Mouse (Mus musculus) embryonic facial prominence, embryonic 15.5 days (tissue): Measurements from ENCODE around the gene Erp27. TPM values are rescaled to one million over a fixed set of nuclear protein-coding genes. Genes with fewer than 3 reads are reported as not detected.

Experiments used
- ATAC-seq: fragments of 200-750 bp; cut with Nextera tagmentation; 2 replicates; pipeline ENCODE4 v1.8.0; 2017; ENCODE audit warnings: low read depth, moderate TSS enrichment; ENCODE audit not compliant: insufficient number of reproducible peaks, low FRiP score, low TSS enrichment
- H3K27ac ChIP-seq: fragments of 300-500 bp; sonication (generic); replicated peaks from 2 replicates; pipeline ENCODE4 v1.5.1; 2015; ENCODE audit warnings: mild to moderate bottlenecking, inconsistent platforms
- H3K27me3 ChIP-seq: fragments of 300-500 bp; sonication (generic); 2 replicates; pipeline ENCODE4 v1.6.1; 2015; ENCODE audit warnings: inconsistent platforms
- H3K36me3 ChIP-seq: fragments of 300-500 bp; sonication (generic); 2 replicates; pipeline ENCODE4 v1.6.1; 2015; ENCODE audit warnings: mild to moderate bottlenecking, inconsistent platforms
- H3K4me1 ChIP-seq: fragments of 300-500 bp; sonication (generic); 2 replicates; pipeline ENCODE4 v1.6.1; 2015; ENCODE audit warnings: inconsistent platforms
- H3K4me2 ChIP-seq: fragments of 300-500 bp; sonication (generic); replicated peaks from 2 replicates; pipeline ENCODE4 v1.6.1; 2015; ENCODE audit warnings: mild to moderate bottlenecking, inconsistent platforms
- H3K4me3 ChIP-seq: fragments of 300-500 bp; sonication (generic); replicated peaks from 2 replicates; pipeline ENCODE4 v1.5.1; 2015; ENCODE audit warnings: mild to moderate bottlenecking, inconsistent platforms
- H3K9ac ChIP-seq: fragments of 300-500 bp; sonication (generic); 2 replicates; pipeline ENCODE4 v1.6.1; 2015; ENCODE audit warnings: inconsistent platforms
- H3K9me3 ChIP-seq: fragments of 300-500 bp; sonication (generic); replicated peaks from 2 replicates; pipeline ENCODE4 v1.6.1; 2016; ENCODE audit warnings: inconsistent platforms
- WGBS: fragments of 180-500 bp; shearing (Covaris S2); methylation state at CpG from one replicate; pipeline ENCODE4 v1.1.7; 2015; 5-methylcytosine and 5-hydroxymethylcytosine counted together
- polyA plus RNA-seq: library from polyadenylated mRNA; unstranded; fragments of >200 nt; fragmentation: Nextera tagmentation; extraction: Ambion mirVana; gene quantifications from 2 replicates; pipeline ENCODE4 v1.2.1, GENCODE M21; 2015

The Erp27 gene
- polyA plus RNA-seq, 1 experiment from 2014 or later, result 0.60 TPM

DNA sequence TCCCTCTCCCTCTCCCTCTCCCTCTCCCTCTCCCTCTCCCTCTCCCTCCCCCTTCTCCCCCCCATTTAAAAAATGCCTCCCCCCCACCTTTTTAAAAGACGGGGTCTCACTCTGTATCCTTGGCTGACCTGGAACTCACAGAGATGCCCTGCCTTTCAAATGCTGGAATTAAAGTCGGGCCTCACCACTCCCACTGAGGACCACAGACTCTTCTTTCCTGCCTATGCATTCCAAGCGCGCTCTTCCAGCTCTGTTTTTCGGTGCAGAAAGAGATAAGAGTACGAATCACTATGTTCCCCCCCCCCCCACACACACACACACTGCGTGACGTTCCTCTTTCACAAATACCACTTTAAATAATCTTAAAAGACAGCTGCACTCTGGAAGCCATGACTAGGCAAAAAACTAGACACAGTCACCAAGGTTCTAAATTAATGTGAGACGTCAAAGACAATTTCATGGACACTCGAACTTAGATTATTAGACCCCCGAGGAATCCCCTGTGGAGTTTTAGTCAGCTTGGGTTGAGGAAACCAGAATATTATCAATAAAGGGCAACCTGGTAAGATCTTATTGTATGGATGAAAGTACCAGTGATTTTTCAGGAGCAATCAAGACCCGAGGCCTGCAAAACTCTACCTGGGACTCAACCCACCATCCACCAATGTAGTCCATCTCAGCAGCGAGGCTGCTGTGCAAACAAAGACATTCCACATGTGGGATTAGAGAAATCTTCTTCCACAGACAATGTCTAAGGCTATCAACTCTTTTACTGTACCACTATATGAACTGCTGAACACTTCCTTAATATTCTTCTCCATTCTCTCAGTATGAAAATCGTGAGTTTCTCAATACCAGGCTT lies 17.6 kb upstream of the Erp27 start:
- no peaks in the 10 kb centered on the region for H3K36me3 ChIP-seq
- H3K27ac ChIP-seq, result peak overlapping the region; percentile 93
- H3K4me2 ChIP-seq, result peak overlapping the region; percentile 40; the same call in 1 of the 2 replicates
- no peak overlapping the region for H3K9ac ChIP-seq
- WGBS, result 56% methylated on average over 14 of the region's 14 CpGs
- peaks cover 38% of the 10 kb centered on the region for H3K4me1 ChIP-seq
- H3K27me3 ChIP-seq, result no peaks in the 10 kb centered on the region
- no peak overlapping the region for H3K4me3 ChIP-seq
- ATAC-seq, result no peak
- no peaks in the 10 kb centered on the region for H3K9me3 ChIP-seq

DNA sequence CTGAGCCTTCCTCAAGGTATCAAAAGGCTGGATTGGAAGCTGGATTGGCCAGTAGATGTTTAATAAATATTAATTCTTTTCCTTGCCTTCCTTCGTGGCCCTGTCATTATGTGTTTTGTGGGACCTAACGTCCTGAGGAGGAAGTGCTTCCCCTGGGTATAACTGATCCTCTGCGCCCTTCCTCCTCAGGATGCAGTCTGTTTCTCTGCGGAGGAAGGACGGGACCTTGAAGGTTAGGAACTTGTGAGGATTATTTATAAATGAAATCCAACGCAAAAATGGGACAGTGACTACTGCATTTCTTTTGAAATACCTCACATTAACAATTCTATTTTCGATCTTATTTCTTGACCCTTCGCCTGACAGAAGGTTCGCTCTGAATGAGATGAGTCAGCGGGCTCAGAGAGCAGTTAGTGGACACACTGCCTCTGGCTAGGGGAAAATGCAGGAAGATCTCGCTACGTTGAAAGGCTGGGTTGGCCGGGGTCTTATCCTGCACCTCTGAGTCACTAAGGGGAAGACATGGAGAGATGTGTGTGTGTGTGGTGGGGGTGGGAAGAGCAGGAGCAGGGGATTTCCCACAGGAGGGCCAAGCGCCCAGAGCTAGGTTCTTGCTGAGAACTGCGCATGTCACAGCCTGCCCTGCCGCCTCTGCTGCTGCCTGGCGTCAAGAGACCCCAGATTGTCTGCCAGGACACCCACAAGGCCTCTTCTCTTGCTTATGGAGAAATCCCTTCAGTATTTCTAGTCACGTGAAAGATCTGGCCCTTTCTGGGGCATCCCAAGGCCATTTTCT lies 16.5 kb upstream of the Erp27 start:
- Histone ChIP-seq H3K36me3 (no peaks in the 10 kb centered on the region), H3K4me3 (no peak overlapping the region), H3K4me2 (no peak overlapping the region), H3K9ac (no peak overlapping the region), H3K27me3 (no peaks in the 10 kb centered on the region), H3K27ac (peak overlapping the region; percentile 58; the same call in 1 of the 2 replicates), H3K9me3 (no peaks in the 10 kb centered on the region), H3K4me1 (peaks cover 38% of the 10 kb centered on the region)
- WGBS, result 63% methylated on average over 18 of the region's 18 CpGs
- no peak for ATAC-seq

DNA sequence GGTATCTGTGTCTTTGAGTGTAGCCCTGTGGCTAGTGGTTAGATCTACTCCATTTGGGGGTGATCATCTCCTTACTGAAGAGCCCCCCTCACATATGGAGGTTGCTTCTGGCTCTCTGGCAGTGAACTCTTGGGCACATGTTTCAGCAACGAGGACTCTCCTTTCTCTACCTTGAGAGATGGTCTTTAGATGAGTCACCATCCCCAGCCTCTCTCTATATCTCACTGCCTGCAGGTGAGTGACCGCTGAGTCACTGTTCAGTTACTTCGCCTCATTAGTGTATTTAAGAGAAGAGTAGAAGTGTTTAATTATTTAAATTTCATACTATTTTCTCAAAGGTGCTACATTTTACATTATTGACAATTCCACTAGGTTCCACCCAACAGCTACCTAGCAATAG lies 15.1 kb upstream of the Erp27 start:
- Histone ChIP-seq H3K9ac (no peak overlapping the region), H3K4me1 (peaks cover 31% of the 10 kb centered on the region), H3K4me3 (no peak overlapping the region), H3K36me3 (no peaks in the 10 kb centered on the region; the same call in 1 of the 2 replicates), H3K4me2 (no peak overlapping the region), H3K27me3 (no peaks in the 10 kb centered on the region), H3K9me3 (no peaks in the 10 kb centered on the region), H3K27ac (no peak overlapping the region)
- 82% methylated on average over 3 of the region's 3 CpGs for WGBS
- ATAC-seq, result no peak

DNA sequence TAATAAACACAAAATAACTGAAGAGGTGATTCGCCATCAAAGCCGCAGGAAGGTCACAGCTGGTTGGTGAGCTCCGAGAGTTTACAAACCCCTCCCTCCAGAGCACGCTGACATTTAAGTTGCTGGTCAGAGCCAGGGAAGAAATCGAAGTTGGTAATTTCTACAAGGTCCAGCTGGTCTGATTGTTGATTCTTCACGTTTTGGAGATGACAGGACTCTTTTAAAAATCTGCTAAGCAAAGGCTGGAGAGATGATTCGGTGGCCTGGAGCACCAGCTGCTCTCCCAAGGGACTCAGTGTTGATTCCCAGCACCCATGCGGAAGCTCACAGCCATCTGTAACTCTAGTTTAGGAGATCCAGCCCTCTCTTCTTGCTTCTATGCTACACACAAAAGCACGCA lies 14.4 kb upstream of the Erp27 start:
- Histone ChIP-seq H3K4me1 (peaks cover 29% of the 10 kb centered on the region), H3K27me3 (no peaks in the 10 kb centered on the region), H3K9ac (no peak overlapping the region), H3K4me2 (no peak overlapping the region), H3K36me3 (no peaks in the 10 kb centered on the region; the same call in 1 of the 2 replicates), H3K27ac (no peak overlapping the region), H3K4me3 (no peak overlapping the region), H3K9me3 (no peaks in the 10 kb centered on the region)
- 83% methylated on average over 9 of the region's 9 CpGs for WGBS
- no peak for ATAC-seq

DNA sequence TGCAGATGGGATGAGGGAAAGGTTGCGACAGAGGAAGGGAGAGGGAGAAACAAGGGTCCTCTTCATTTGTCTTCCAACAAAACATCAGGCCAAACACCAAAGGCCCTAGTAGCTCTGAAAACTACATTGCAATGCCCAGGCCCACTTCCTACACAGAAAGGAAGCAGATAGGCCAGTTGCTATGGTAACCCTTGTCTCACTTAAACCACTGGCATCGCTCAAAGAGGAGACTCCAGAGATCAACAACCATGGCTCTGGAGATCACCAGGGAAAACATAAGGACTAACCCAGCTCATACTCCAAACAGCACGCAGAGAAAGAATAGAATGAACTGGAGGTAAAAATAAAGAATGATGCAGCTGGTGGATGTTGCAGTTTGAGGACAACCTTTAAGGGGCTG lies 13.3 kb upstream of the Erp27 start:
- Histone ChIP-seq H3K27me3 (no peaks in the 10 kb centered on the region), H3K4me1 (peaks cover 29% of the 10 kb centered on the region), H3K4me2 (no peak overlapping the region), H3K9me3 (no peaks in the 10 kb centered on the region), H3K36me3 (no peaks in the 10 kb centered on the region; the same call in 1 of the 2 replicates), H3K27ac (no peak overlapping the region), H3K4me3 (no peak overlapping the region), H3K9ac (no peak overlapping the region)
- 81% methylated on average over 3 of the region's 3 CpGs for WGBS
- ATAC-seq, result no peak

DNA sequence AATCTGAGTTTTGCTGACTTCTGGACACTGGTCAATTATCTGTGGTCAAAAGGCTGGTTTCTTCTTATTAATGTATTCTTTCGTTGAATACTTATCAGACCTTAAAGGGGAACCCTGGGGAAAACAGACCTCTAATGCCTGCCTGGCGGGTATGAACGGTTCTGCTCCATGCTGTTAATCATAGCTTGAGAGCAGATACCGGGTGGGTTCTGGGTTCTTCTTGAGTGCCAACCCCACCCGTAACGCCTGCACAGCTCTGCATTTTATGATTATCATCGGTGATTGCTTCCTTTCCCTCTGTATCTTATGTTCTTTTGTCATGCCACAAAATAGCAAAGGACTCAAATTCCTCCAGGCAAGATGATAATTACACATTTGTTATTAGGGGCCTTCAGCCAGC lies 12.1 kb upstream of the Erp27 start:
- H3K4me1 ChIP-seq, result peaks cover 21% of the 10 kb centered on the region
- H3K4me2 ChIP-seq, result no peak overlapping the region
- H3K9ac ChIP-seq, result no peak overlapping the region
- H3K36me3 ChIP-seq, result no peaks in the 10 kb centered on the region; the same call in 1 of the 2 replicates
- no peaks in the 10 kb centered on the region for H3K9me3 ChIP-seq
- H3K4me3 ChIP-seq, result no peak overlapping the region
- 65% methylated on average over 7 of the region's 7 CpGs for WGBS
- ATAC-seq, result no peak
- no peaks in the 10 kb centered on the region for H3K27me3 ChIP-seq
- H3K27ac ChIP-seq, result no peak overlapping the region

DNA sequence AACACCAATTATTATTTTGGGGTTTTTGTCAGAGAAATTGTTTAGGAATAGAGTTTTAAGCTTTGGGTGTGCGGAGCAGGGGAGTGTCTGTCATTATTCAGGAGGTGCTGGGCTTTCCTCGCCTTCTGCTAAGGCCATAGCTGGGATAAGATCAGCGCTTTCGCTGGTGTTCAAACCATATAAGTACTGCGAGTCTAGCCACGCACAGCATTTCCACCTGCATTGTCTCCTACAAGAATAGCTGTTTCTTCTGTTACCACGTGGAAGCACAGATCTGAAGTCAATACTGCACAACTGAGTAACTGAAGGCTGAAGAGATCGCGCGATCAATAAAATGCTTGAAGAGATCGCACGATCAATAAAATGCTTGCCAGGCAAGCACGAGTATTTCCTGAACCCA lies 9.3 kb upstream of the Erp27 start:
- no peaks in the 10 kb centered on the region for H3K27me3 ChIP-seq
- no peaks in the 10 kb centered on the region for H3K9me3 ChIP-seq
- 82% methylated on average over 13 of the region's 13 CpGs for WGBS
- H3K9ac ChIP-seq, result no peak overlapping the region
- H3K4me1 ChIP-seq, result peaks cover 18% of the 10 kb centered on the region; the same call in 1 of the 2 replicates
- peak overlapping the region; percentile 48 for H3K27ac ChIP-seq
- H3K4me3 ChIP-seq, result no peak overlapping the region
- no peaks in the 10 kb centered on the region; the same call in 1 of the 2 replicates for H3K36me3 ChIP-seq
- H3K4me2 ChIP-seq, result no peak overlapping the region
- ATAC-seq, result no peak

DNA sequence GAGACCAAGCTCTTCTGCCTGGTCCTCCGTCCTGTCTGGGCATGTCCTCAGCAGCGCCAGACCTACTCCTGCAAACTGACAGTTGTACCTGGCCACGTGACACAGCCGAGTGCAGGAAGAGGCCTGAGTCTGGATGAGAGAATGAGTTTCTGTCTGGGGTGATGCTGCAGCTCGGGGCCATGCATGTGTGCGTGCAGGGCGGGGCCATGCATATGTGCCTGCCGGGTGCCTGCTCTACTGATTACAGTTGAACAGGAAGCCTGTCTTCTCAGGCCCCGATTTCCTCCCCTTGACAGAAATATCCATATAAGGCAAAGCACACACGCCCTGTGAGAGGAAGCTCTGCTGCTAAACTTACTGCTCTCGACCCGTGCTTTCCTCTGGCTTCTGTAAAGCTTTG lies 8.7 kb upstream of the Erp27 start:
- peak; percentile 74 for ATAC-seq
- Histone ChIP-seq H3K36me3 (no peaks in the 10 kb centered on the region; the same call in 1 of the 2 replicates), H3K9ac (no peak overlapping the region), H3K27me3 (no peaks in the 10 kb centered on the region), H3K9me3 (no peaks in the 10 kb centered on the region), H3K4me3 (0 out of 2 replicates have a peak overlapping the region, but pooled peaks have one; percentile 10), H3K4me1 (peaks cover 18% of the 10 kb centered on the region; the same call in 1 of the 2 replicates), H3K4me2 (peak overlapping the region; percentile 31), H3K27ac (peak overlapping the region; percentile 48)
- WGBS, result 11% methylated on average over 12 of the region's 12 CpGs

DNA sequence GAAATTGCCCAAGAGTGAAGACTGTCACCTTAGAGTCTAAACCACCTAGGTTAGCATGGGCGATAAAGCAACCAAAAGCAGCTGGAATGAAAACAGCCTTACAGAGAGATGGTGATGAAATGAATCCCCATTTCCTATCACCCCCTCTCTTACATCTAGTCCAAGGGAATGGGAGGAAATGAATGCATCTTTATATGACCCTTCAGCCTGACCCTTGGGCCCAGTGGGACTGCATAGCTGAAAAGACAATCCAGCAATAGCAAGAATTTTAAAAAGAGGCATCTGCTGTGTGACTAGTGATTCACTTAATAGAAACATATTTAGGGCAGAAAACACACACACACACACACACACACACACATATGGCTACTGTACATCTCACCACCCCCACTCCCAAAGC lies 5.6 kb upstream of the Erp27 start:
- Histone ChIP-seq H3K4me1 (peaks cover 18% of the 10 kb centered on the region; the same call in 1 of the 2 replicates), H3K9ac (no peak overlapping the region), H3K36me3 (no peaks in the 10 kb centered on the region; the same call in 1 of the 2 replicates), H3K4me3 (no peak overlapping the region), H3K9me3 (no peaks in the 10 kb centered on the region), H3K27me3 (no peaks in the 10 kb centered on the region), H3K27ac (no peak overlapping the region), H3K4me2 (no peak overlapping the region)
- ATAC-seq, result no peak
- 94% methylated on average over 1 of the region's 1 CpGs for WGBS

DNA sequence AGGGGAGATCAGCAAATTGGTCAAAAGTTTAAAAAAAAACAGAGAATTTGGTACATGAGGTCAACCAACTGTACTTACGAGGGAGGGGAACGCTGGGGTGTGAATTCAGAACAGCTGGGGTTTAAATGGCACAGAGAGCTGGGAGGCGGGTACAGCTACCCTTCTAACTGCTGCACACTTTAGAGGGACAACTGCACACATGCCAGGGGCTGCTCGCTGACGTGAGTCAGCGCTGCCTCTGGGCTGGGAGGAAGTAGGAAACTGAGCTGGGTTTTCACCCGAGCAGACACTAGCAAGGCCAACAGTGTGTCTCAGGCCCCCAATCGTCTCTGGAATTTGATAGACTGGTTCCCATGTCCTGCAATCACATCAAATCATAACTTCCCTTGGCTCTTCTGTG lies 3.1 kb upstream of the Erp27 start:
- H3K27me3 ChIP-seq, result no peaks in the 10 kb centered on the region
- no peaks in the 10 kb centered on the region for H3K9me3 ChIP-seq

DNA sequence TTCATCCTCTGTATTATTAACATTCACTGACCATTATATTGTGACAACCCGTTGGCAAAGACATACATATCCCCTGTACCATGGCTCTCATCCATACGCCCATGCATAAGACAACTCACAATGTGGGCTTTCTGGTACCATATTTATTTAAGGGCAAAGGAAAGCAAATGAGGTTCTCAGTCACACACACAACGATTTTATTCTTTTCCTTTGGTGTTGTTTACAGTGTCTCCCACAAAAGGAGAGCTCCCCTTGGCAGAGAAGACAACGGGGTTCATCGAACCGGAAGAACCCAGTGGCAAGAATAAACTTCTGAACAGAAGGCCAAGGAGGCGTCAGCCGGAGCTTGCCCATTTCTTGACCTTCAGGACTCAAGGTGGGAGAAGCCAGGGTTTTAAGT lies 1.6 kb upstream of the Erp27 start, which contains the start of gene Pde6h:
TSS of gene Pde6h (plus strand) at position 301 of the 400 bp plus-strand sequence.
- 92% methylated on average over 8 of the region's 8 CpGs for WGBS
- Histone ChIP-seq H3K27me3 (no peaks in the 10 kb centered on the region), H3K9ac (no peak within 1 kb of the TSS), H3K4me2 (no peak within 1 kb of the TSS), H3K9me3 (no peaks in the 10 kb centered on the region), H3K4me1 (peaks cover 11% of the 10 kb centered on the region; the same call in 1 of the 2 replicates), H3K4me3 (no peak within 1 kb of the TSS), H3K27ac (no peak within 1 kb of the TSS), H3K36me3 (no peaks in the 10 kb centered on the region; the same call in 1 of the 2 replicates)
- no peak for ATAC-seq

More for the DNA sequence above, 3.1 kb upstream of the Erp27 start:
- Histone ChIP-seq H3K36me3 (no peaks in the 10 kb centered on the region; the same call in 1 of the 2 replicates), H3K4me1 (peaks cover 11% of the 10 kb centered on the region; the same call in 1 of the 2 replicates), H3K27ac (no peak overlapping the region), H3K4me2 (no peak overlapping the region), H3K9ac (no peak overlapping the region), H3K4me3 (no peak overlapping the region)
- no peak for ATAC-seq
- WGBS, result 45% methylated on average over 8 of the region's 8 CpGs
